ENCODE assay signal across 11 mouse cellular contexts in the genomic region with DNA sequence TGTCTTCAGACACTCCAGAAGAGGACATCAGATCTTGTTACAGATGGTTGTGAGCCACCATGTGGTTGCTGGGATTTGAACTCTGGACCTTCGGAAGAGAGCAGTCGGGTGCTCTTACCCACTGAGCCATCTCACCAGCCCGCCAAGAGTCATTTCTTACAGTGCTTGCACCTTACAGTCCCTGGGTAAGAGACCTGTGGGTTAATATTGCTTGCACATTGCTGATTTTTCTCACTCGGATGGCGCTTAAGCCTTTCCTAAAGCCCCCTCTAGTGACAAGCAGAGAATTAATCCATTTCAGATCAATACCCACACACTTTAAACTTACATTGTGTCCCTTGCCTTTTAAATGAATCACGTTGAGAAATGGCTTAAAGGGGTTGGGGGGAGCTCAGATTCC. TPM values are rescaled to one million over a fixed set of nuclear protein-coding genes. Genes with fewer than 3 reads are reported as not detected.
DNase-seq lines count a peak whose midpoint lies in the region; ATAC-seq and TF ChIP-seq lines count a peak whose summit lies in the region.
"Not testable (repeated sequence)": the region's sequence is repeated elsewhere in the genome, so short reads cannot be mapped to it uniquely, and the experiment has no call there.
"Had no signal": no experiment of that assay in that cellular context is flagged by ENCODE, and none has a peak within 500 bp of the region (broad histone marks: within the 10 kb centered on the region; RNA-seq: fewer than 3 reads in every experiment).

No protein-coding gene starts in this region.

- not testable (repeated sequence) for H3K4me1 ChIP-seq in forebrain, embryonic 13.5 days; hindbrain, embryonic 11.5 days (replicated peaks; ENCODE audit: control insufficient read depth, insufficient read depth, low read length); midbrain, embryonic 14.5 days (ENCODE audit: control insufficient read depth, insufficient read depth, low read length)

- TF ChIP-seq POLR2A in brain, embryonic 14.5 days (IDR thresholded peaks at IDR 0.05; ENCODE audit: borderline replicate concordance, extremely low read depth, insufficient read depth, insufficient read length, poor library complexity, severe bottlenecking), result not testable (repeated sequence)

- peak; percentile 87 for DNase-seq in brain, embryonic 14.5 days (ENCODE audit: low read depth)
- peak; percentile 9 to 18 for DNase-seq in cerebellum, postnatal 36 days
- DNase-seq in hindbrain, embryonic 11.5 days (ENCODE audit: low spot score), result peak; percentile 27
- DNase-seq in left cerebral cortex, adult 2 months (ENCODE audit: extremely low spot score in 1 of 2, low spot score in 2 of 2), result not testable (repeated sequence)
- DNase-seq in midbrain, embryonic 14.5 days, result peak; percentile 81
- DNase-seq in right cerebral cortex, postnatal 4 days, result peak; percentile 11

- WGBS in forebrain, embryonic 13.5 days, result 35% methylated on average over 6 of the region's 6 CpGs
- WGBS in hindbrain, embryonic 11.5 days, result 48% methylated on average over 6 of the region's 6 CpGs
- WGBS in midbrain, embryonic 14.5 days, result 36% methylated on average over 6 of the region's 6 CpGs

- not testable (repeated sequence) for H3K27ac ChIP-seq in forebrain, embryonic 13.5 days; hindbrain, embryonic 11.5 days (ENCODE audit: low read depth, low read length); left cerebral cortex, adult 2 months; midbrain, embryonic 14.5 days (replicated peaks; ENCODE audit: low read depth, low read length)

- peak; percentile 53 for TF ChIP-seq CTCF in brain, embryonic 14.5 days (IDR thresholded peaks at IDR 0.05; ENCODE audit: borderline replicate concordance, extremely low read depth, insufficient read depth, insufficient read length)
- peak; percentile 50 for TF ChIP-seq CTCF in left cerebral cortex, adult 2 months (IDR thresholded peaks at IDR 0.05)

- H3K4me3 ChIP-seq in forebrain, embryonic 13.5 days; hindbrain, embryonic 11.5 days (ENCODE audit: low read depth, low read length); left cerebral cortex, adult 2 months; midbrain, embryonic 14.5 days (replicated peaks; ENCODE audit: low read depth, low read length): not testable (repeated sequence)

- H3K9ac ChIP-seq in forebrain, embryonic 13.5 days; hindbrain, embryonic 11.5 days (ENCODE audit: low read depth, low read length); midbrain, embryonic 14.5 days (replicated peaks; ENCODE audit: low read length): not testable (repeated sequence)

- ATAC-seq in forebrain, embryonic 13.5 days, result peak; percentile 57
- ATAC-seq in hindbrain, embryonic 11.5 days (ENCODE audit: low FRiP score); midbrain, embryonic 14.5 days (ENCODE audit: low FRiP score, low TSS enrichment): not testable (repeated sequence)

- H3K27me3 ChIP-seq in forebrain, embryonic 13.5 days; hindbrain, embryonic 11.5 days (ENCODE audit: control insufficient read depth, insufficient read depth, low read length); midbrain, embryonic 14.5 days (ENCODE audit: control insufficient read depth, insufficient read depth, low read length): not testable (repeated sequence)

- not testable (repeated sequence) for H3K4me2 ChIP-seq in forebrain, embryonic 13.5 days; hindbrain, embryonic 11.5 days (replicated peaks; ENCODE audit: low read depth, low read length); midbrain, embryonic 14.5 days (ENCODE audit: low read length)

- H3K9me3 ChIP-seq in forebrain, embryonic 13.5 days (replicated peaks); hindbrain, embryonic 11.5 days (ENCODE audit: control insufficient read depth, low read length); midbrain, embryonic 14.5 days (ENCODE audit: control insufficient read depth, low read length): not testable (repeated sequence)

- intact Hi-C loops in left cerebral cortex, adult 2 months (cut with DNase I), result loop anchor here (2.0 kb wide), 1 partner anchor 340 kb away; no protein-coding TSS in a partner anchor

- not testable (repeated sequence) for H3K36me3 ChIP-seq in forebrain, embryonic 13.5 days (ENCODE audit: poor library complexity, severe bottlenecking); hindbrain, embryonic 11.5 days (ENCODE audit: control insufficient read depth, insufficient read depth, low read length); midbrain, embryonic 14.5 days (ENCODE audit: control insufficient read depth, insufficient read depth, low read length)

RNA-seq across cellular contexts. Expression of gene Spata7, which starts 7.0 kb away (rescaled TPM):
- polyA plus RNA-seq in brain, embryonic 14.5 days (2012; rRNA removed), result 14.1 and 16.9 TPM in 2 replicates
- 24.9 and 28.7 TPM in 2 replicates for polyA plus RNA-seq in forebrain, embryonic 13.5 days (2015; fragmentation: Nextera tagmentation; extraction: Ambion mirVana)
- 22.5 and 27.8 TPM in 2 replicates for polyA plus RNA-seq in hindbrain, embryonic 11.5 days (2014; fragmentation: Nextera tagmentation; extraction: Ambion mirVana)
- total RNA-seq in left cerebral cortex, adult 2 months (2021), result 10 to 100 TPM; 34.3 to 39.7 TPM
- 28.4 and 29.4 TPM in 2 replicates for polyA plus RNA-seq in midbrain, embryonic 14.5 days (2014; fragmentation: Nextera tagmentation; extraction: Ambion mirVana)

RNA-seq across cellular contexts. Expression of gene Kcnk10, which starts 42.8 kb away (rescaled TPM):
- 15.1 and 20.9 TPM in 2 replicates for polyA plus RNA-seq in brain, embryonic 14.5 days (2012; rRNA removed)
- polyA plus RNA-seq in forebrain, embryonic 13.5 days (2015; fragmentation: Nextera tagmentation; extraction: Ambion mirVana), result 49.1 and 50.9 TPM in 2 replicates
- polyA plus RNA-seq in hindbrain, embryonic 11.5 days (2014; fragmentation: Nextera tagmentation; extraction: Ambion mirVana), result 36.5 and 40.3 TPM in 2 replicates
- total RNA-seq in left cerebral cortex, adult 2 months (2021), result 10 to 100 TPM; 15.9 to 18.1 TPM
- 49.1 and 53.6 TPM in 2 replicates for polyA plus RNA-seq in midbrain, embryonic 14.5 days (2014; fragmentation: Nextera tagmentation; extraction: Ambion mirVana)
- total RNA-seq: heart, postnatal 14 days; megakaryocyte-erythroid progenitor cell, adult 5-6 weeks had no signal
- polyA plus RNA-seq: limb, embryonic 11.5 days; liver, embryonic 14.5 days had no signal
